Mouse (Mus musculus) CH12.LX (cell line): ENCODE measurements around the gene Usp36. TPM values are rescaled to one million over a fixed set of nuclear protein-coding genes. Genes with fewer than 3 reads are reported as not detected.

ENCODE experiments used
- DNase-seq: peaks from one replicate; pipeline ENCODE4 v3.0.0-alpha.2; 2013; ENCODE audit errors: extremely low read depth
- H3K27ac ChIP-seq: 2 replicates; pipeline ENCODE4 v1.5.1; 2012; ENCODE audit warnings: low read depth, mild to moderate bottlenecking, control low read depth, moderate library complexity; ENCODE audit not compliant: insufficient read depth
- H3K27me3 ChIP-seq: replicated peaks from 2 replicates; pipeline ENCODE3; 2012; ENCODE audit warnings: inconsistent platforms
- H3K36me3 ChIP-seq, 2 experiments: replicated peaks in 1 of 2; 2 replicates each; pipeline versions ENCODE3 to v1.6.1; 2012; ENCODE audit warnings: inconsistent platforms in 1 of 2, low read length in 1 of 2, mild to moderate bottlenecking in 1 of 2, mixed read lengths in 1 of 2, moderate library complexity in 1 of 2; ENCODE audit not compliant: control insufficient read depth in 1 of 2, insufficient read depth in 1 of 2
- H3K4me1 ChIP-seq, 2 experiments: 2 replicates each; pipeline ENCODE4 v1.6.1; 2012; ENCODE audit warnings: inconsistent platforms in 1 of 2, moderate library complexity in 1 of 2; ENCODE audit not compliant: insufficient read depth in 2 of 2, control insufficient read depth in 1 of 2
- H3K4me2 ChIP-seq: 2 replicates; pipeline ENCODE4 v1.6.1; 2012; ENCODE audit warnings: low read depth, mild to moderate bottlenecking, control low read depth; ENCODE audit not compliant: poor library complexity, insufficient read depth, severe bottlenecking
- H3K4me3 ChIP-seq, 3 experiments: fragments of 150-350 bp in 1 of 3; sonication (generic) in 1 of 3; replicated peaks in 1 of 3; 2 replicates each; pipeline versions ENCODE3 to v1.5.1; 2011 to 2012; ENCODE audit warnings: low read depth in 2 of 3, low read length in 2 of 3, mild to moderate bottlenecking in 2 of 3, moderate library complexity in 2 of 3, control low read depth in 1 of 3, improper control_type of control experiment in 1 of 3, inconsistent platforms in 1 of 3, mixed read lengths in 1 of 3; ENCODE audit not compliant: poor library complexity in 1 of 3
- H3K79me2 ChIP-seq: replicated peaks from 2 replicates; pipeline ENCODE4 v1.6.1; 2012; ENCODE audit warnings: mild to moderate bottlenecking, moderate library complexity; ENCODE audit not compliant: control insufficient read depth, poor library complexity, insufficient read depth, severe bottlenecking; ENCODE audit errors: extremely low read depth
- H3K9ac ChIP-seq: 2 replicates; pipeline ENCODE4 v1.6.1; 2012; ENCODE audit warnings: low read depth, mild to moderate bottlenecking, control low read depth, moderate library complexity; ENCODE audit not compliant: insufficient read depth
- H3K9me3 ChIP-seq: replicated peaks from 2 replicates; pipeline ENCODE3; 2012; ENCODE audit warnings: low read length, inconsistent platforms, mixed read lengths
- BHLHE40 ChIP-seq: IDR thresholded peaks from 2 replicates; pipeline ENCODE4 v1.6.1; 2011; ENCODE audit warnings: mild to moderate bottlenecking, low read depth, low read length, improper control_type of control experiment
- CHD1 ChIP-seq: IDR thresholded peaks from 2 replicates; pipeline ENCODE4 v1.6.1; 2012; ENCODE audit warnings: low read depth, low read length, improper control_type of control experiment, inconsistent platforms
- CHD2 ChIP-seq: IDR thresholded peaks from 2 replicates; pipeline ENCODE4 v1.6.1; 2011; ENCODE audit warnings: low read length, improper control_type of control experiment
- E2F4 ChIP-seq: IDR thresholded peaks from 2 replicates; pipeline ENCODE4 v1.6.1; 2011; ENCODE audit warnings: low read depth, low read length, improper control_type of control experiment; ENCODE audit not compliant: insufficient replicate concordance
- ELF1 ChIP-seq: IDR thresholded peaks from 2 replicates; pipeline ENCODE4 v1.6.1; 2014; ENCODE audit warnings: low read depth, mild to moderate bottlenecking, inconsistent platforms, low read length, improper control_type of control experiment
- EP300 ChIP-seq: IDR thresholded peaks from 2 replicates; pipeline ENCODE4 v1.6.1; 2011; ENCODE audit warnings: low read length, improper control_type of control experiment
- ETS1 ChIP-seq: conservative IDR thresholded peaks from 2 replicates; pipeline ENCODE4 v1.6.1; 2012; ENCODE audit warnings: low read depth, mild to moderate bottlenecking, inconsistent platforms, low read length, improper control_type of control experiment, moderate library complexity
- GABPA ChIP-seq: IDR thresholded peaks from 2 replicates; pipeline ENCODE4 v1.6.1; 2012; ENCODE audit warnings: low read depth, low read length, improper control_type of control experiment, inconsistent platforms; ENCODE audit not compliant: insufficient replicate concordance
- HCFC1 ChIP-seq: IDR thresholded peaks from 2 replicates; pipeline ENCODE4 v1.6.1; 2012; ENCODE audit warnings: low read depth, mild to moderate bottlenecking, inconsistent platforms, low read length, improper control_type of control experiment
- IRF4 ChIP-seq: IDR thresholded peaks from 2 replicates; pipeline ENCODE4 v1.6.1; 2014; ENCODE audit warnings: low read depth, mild to moderate bottlenecking, inconsistent platforms, low read length, improper control_type of control experiment
- JUN ChIP-seq: IDR thresholded peaks from 2 replicates; pipeline ENCODE4 v1.6.1; 2011; ENCODE audit warnings: low read depth, mild to moderate bottlenecking, low read length, improper control_type of control experiment, moderate library complexity; ENCODE audit not compliant: insufficient read depth
- JUND ChIP-seq: conservative IDR thresholded peaks from 2 replicates; pipeline ENCODE4 v1.6.1; 2011; ENCODE audit warnings: low read depth, low read length, improper control_type of control experiment
- KAT2A ChIP-seq: IDR thresholded peaks from 2 replicates; pipeline ENCODE4 v1.6.1; 2012; ENCODE audit warnings: low read length, improper control_type of control experiment, inconsistent platforms; ENCODE audit not compliant: insufficient replicate concordance
- MAFK ChIP-seq: IDR thresholded peaks from 2 replicates; pipeline ENCODE4 v1.6.1; 2011; ENCODE audit warnings: low read length, improper control_type of control experiment; ENCODE audit not compliant: insufficient replicate concordance
- MAX ChIP-seq: IDR thresholded peaks from 2 replicates; pipeline ENCODE4 v1.6.1; 2011; ENCODE audit warnings: low read length, improper control_type of control experiment
- MAZ ChIP-seq: IDR thresholded peaks from 2 replicates; pipeline ENCODE4 v1.6.1; 2012; ENCODE audit warnings: low read depth, mild to moderate bottlenecking, inconsistent platforms, low read length, improper control_type of control experiment, moderate library complexity
- MEF2A ChIP-seq: IDR thresholded peaks from 2 replicates; pipeline ENCODE4 v1.6.1; 2014; ENCODE audit warnings: low read depth, mild to moderate bottlenecking, inconsistent platforms, low read length, improper control_type of control experiment, borderline replicate concordance
- MXI1 ChIP-seq: IDR thresholded peaks from 2 replicates; pipeline ENCODE4 v1.6.1; 2011; ENCODE audit warnings: mild to moderate bottlenecking, low read depth, low read length, improper control_type of control experiment
- MYC ChIP-seq: IDR thresholded peaks from 2 replicates; pipeline ENCODE4 v1.6.1; 2011; ENCODE audit warnings: low read depth, mild to moderate bottlenecking, improper control_type of control experiment, low read length
- NELFE ChIP-seq: IDR thresholded peaks from 2 replicates; pipeline ENCODE4 v1.6.1; 2011; ENCODE audit warnings: low read depth, low read length, improper control_type of control experiment
- NRF1 ChIP-seq: IDR thresholded peaks from 2 replicates; pipeline ENCODE4 v1.6.1; 2014; ENCODE audit warnings: low read depth, mild to moderate bottlenecking, inconsistent platforms, low read length, improper control_type of control experiment, moderate library complexity
- PAX5 ChIP-seq: IDR thresholded peaks from 2 replicates; pipeline ENCODE4 v1.6.1; 2012; ENCODE audit warnings: low read length, inconsistent platforms, mixed read lengths
- POLR2A ChIP-seq: IDR thresholded peaks from 2 replicates; pipeline ENCODE4 v1.6.1; 2011; ENCODE audit warnings: low read depth, mild to moderate bottlenecking, improper control_type of control experiment, low read length
- POLR2AphosphoS2 ChIP-seq: IDR thresholded peaks from 2 replicates; pipeline ENCODE4 v1.6.1; 2011; ENCODE audit warnings: low read depth, low read length, improper control_type of control experiment
- RAD21 ChIP-seq: IDR thresholded peaks from 2 replicates; pipeline ENCODE4 v1.6.1; 2011; ENCODE audit warnings: low read depth, mild to moderate bottlenecking, low read length, improper control_type of control experiment, moderate library complexity
- RCOR1 ChIP-seq: conservative IDR thresholded peaks from 2 replicates; pipeline ENCODE4 v1.6.1; 2012; ENCODE audit warnings: low read depth, mild to moderate bottlenecking, inconsistent platforms, low read length, improper control_type of control experiment
- SIN3A ChIP-seq: IDR thresholded peaks from 2 replicates; pipeline ENCODE4 v1.6.1; 2012; ENCODE audit warnings: low read length, improper control_type of control experiment, inconsistent platforms
- SMC3 ChIP-seq: IDR thresholded peaks from 2 replicates; pipeline ENCODE4 v1.6.1; 2011; ENCODE audit warnings: low read depth, low read length, improper control_type of control experiment
- TCF12 ChIP-seq: IDR thresholded peaks from 2 replicates; pipeline ENCODE4 v1.6.1; 2014; ENCODE audit warnings: low read depth, mild to moderate bottlenecking, inconsistent platforms, low read length, improper control_type of control experiment
- UBTF ChIP-seq: IDR thresholded peaks from 2 replicates; pipeline ENCODE4 v1.6.1; 2012; ENCODE audit warnings: low read depth, mild to moderate bottlenecking, inconsistent platforms, low read length, improper control_type of control experiment, moderate library complexity
- USF1 ChIP-seq: IDR thresholded peaks from 2 replicates; pipeline ENCODE4 v1.6.1; 2014; ENCODE audit warnings: low read depth, mild to moderate bottlenecking, inconsistent platforms, low read length, improper control_type of control experiment
- USF2 ChIP-seq: conservative IDR thresholded peaks from 2 replicates; pipeline ENCODE4 v1.6.1; 2011; ENCODE audit warnings: low read depth, low read length, improper control_type of control experiment
- ZMIZ1 ChIP-seq: IDR thresholded peaks from 2 replicates; pipeline ENCODE4 v1.6.1; 2012; ENCODE audit warnings: low read depth, mild to moderate bottlenecking, inconsistent platforms, low read length, improper control_type of control experiment
- dilution Hi-C: fragments of 300-500 bp; cut with MboI; formaldehyde crosslinking; loops from 2 replicates; pipeline ENCODE4 v1.14.3; 2020; ENCODE audit warnings: low sequenced_read_pairs; ENCODE audit not compliant: extremely low pct_unique_long_range_greater_than_20kb, extremely low pct_ligation_motif_present
- in situ Hi-C: fragments of 300-500 bp; cut with MboI; formaldehyde crosslinking; loops from 3 replicates; pipeline ENCODE4 v1.14.3; 2019; ENCODE audit warnings: low sequenced_read_pairs, low pct_ligation_motif_present, low pct_unique_long_range_greater_than_20kb, mixed read lengths
- polyA plus RNA-seq: library from polyadenylated mRNA; unstranded; fragments of >175 nt; gene quantifications from 2 replicates; pipeline ENCODE4 v1.2.1, GENCODE M21; 2012; ENCODE audit warnings: low read depth; ENCODE audit not compliant: insufficient read length
- total RNA-seq, 2 experiments: library from RNA; depleted of rRNA; stranded (reverse); fragments of 300-350 nt in 1 of 2; fragments of >200 nt in 1 of 2; gene quantifications; 2 replicates each; pipeline ENCODE4 v1.2.3; 2012 to 2014

The Usp36 gene
- total and polyA plus RNA-seq, 3 experiments = 10.7 to 42.6 (median 19.5) TPM

DNA sequence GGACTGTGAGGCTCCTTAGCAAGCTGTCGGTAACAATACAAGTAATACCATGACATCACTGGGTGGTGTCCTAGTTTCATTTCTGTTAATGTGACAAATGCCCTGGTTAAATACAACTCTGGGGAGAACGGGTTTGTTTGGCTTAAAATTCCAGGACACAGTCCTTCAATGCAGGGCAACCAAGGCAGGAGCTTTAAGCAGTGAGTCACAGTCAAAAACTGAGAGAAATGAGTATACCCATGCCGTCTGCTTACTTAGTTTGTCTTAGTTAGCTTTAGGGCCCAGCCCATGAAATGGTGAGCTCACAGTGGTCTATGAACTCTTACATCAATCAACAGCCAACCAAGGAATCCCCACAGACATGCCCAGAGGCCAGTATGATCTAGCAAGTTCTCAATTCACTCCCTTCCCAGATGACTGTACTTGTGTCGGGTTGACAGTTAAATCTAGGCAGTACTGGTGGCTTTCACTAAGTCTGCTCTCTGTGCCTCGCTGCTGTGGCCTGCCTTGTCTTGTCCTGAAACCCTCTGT, 74.1 kb downstream of the Usp36 start (continued):
- no peak for TF ChIP-seq RAD21
- peak; percentile 67 for TF ChIP-seq NRF1
- TF ChIP-seq GABPA = no peak
- no peak for TF ChIP-seq PAX5
- peak; percentile 93 for TF ChIP-seq ETS1
- TF ChIP-seq JUND = peak; percentile 37
- no peak for TF ChIP-seq CHD2
- TF ChIP-seq ZMIZ1 = no peak
- 0 out of 2 replicates have a peak, but pooled peaks have one; percentile 22 for TF ChIP-seq MAX
- TF ChIP-seq RCOR1 = peak; percentile 34; the same call in 1 of the 2 replicates
- TF ChIP-seq NELFE = 0 out of 2 replicates have a peak, but pooled peaks have one; percentile 33
- TF ChIP-seq USF2 = no peak
- TF ChIP-seq SMC3 = no peak
- no peak for TF ChIP-seq HCFC1
- TF ChIP-seq CHD1 = peak; percentile 99
- TF ChIP-seq MAZ = 0 out of 2 replicates have a peak, but pooled peaks have one; percentile 32

DNA sequence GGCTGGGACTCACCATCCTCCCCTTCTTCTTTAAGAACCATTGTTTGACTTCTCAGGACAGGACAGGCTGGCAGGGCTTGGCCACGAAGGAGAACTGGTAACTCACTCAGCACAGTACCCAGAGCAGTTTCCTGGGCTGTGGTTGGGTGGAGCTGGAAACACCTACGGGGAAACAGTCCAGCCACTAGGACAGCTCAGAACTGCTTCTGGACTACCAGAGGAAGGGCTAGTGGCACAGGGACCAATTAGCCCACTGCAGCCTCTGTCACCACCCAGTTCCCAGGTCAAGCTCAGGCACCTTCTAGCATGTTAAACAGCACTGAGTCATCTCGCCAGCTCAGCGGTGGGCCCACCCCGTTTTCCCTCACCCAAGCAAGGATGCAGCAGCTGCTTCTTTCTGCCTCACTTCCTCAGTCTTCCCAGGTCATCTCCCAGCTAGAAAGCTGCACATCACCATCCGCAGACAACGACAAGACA, 77.4 kb downstream of the Usp36 start:
- Histone ChIP-seq H3K4me1 (peaks cover 53 to 82% of the 10 kb centered on the region in 2 experiments), H3K9ac (peak overlapping the region; percentile 90), H3K79me2 (peaks cover 39% of the 10 kb centered on the region), H3K4me2 (peak overlapping the region; percentile 89), H3K27ac (peak overlapping the region; percentile 98), H3K27me3 (no peaks in the 10 kb centered on the region), H3K4me3 (peak overlapping the region; percentile 61 to 71 (median 69)), H3K36me3 (peaks cover 7 to 50% of the 10 kb centered on the region in 2 experiments), H3K9me3 (no peaks in the 10 kb centered on the region)
- DNase-seq = peak; percentile 92
- dilution Hi-C loops = no loop called here
- in situ Hi-C loops = loop anchor here (10.0 kb wide), 1 partner anchor 348 kb away; the partner anchor contains the start of gene Tmem235
- TF ChIP-seq TCF12 (peak; percentile 95), SIN3A (peak; percentile 45; the same call in 1 of the 2 replicates), UBTF (peak; percentile 24; the same call in 1 of the 2 replicates), JUND (0 out of 2 replicates have a peak, but pooled peaks have one; percentile 39), POLR2A (peak; percentile 74; the same call in 1 of the 2 replicates), GABPA (no peak), MXI1 (peak; percentile 88; the same call in 1 of the 2 replicates), POLR2AphosphoS2 (no peak), HCFC1 (peak; percentile 31; the same call in 1 of the 2 replicates), CHD2 (no peak), MAFK (no peak), SMC3 (peak; percentile 9; the same call in 1 of the 2 replicates), NELFE (peak; percentile 82), MEF2A (peak; percentile 79), MYC (peak; percentile 66; the same call in 1 of the 2 replicates), ELF1 (no peak; the same call in 1 of the 2 replicates), IRF4 (peak; percentile 95), MAZ (peak; percentile 56; the same call in 1 of the 2 replicates), JUN (0 out of 2 replicates have a peak, but pooled peaks have one; percentile 29), EP300 (peak; percentile 81), USF1 (no peak), RAD21 (no peak), NRF1 (0 out of 2 replicates have a peak, but pooled peaks have one; percentile 6), ZMIZ1 (peak; percentile 86), USF2 (no peak), RCOR1 (peak; percentile 76; the same call in 1 of the 2 replicates), CHD1 (peak; percentile 72), E2F4 (no peak), BHLHE40 (peak; percentile 54; the same call in 1 of the 2 replicates), KAT2A (peak; percentile 47; the same call in 1 of the 2 replicates)
